Mouse (Mus musculus) hematopoietic stem cell, adult 5-6 weeks (primary cell): Measurements from ENCODE around the gene Mrpl54. TPM values are rescaled to one million over a fixed set of nuclear protein-coding genes. Genes with fewer than 3 reads are reported as not detected.
A peak's percentile ranks its signal among the peaks of the same experiment; 100 is the strongest.
"Not testable (repeated sequence)": the region's sequence is repeated elsewhere in the genome, so short reads cannot be mapped to it uniquely, and the experiment has no call there.

Experiments
- ATAC-seq, 2 experiments: fragments of 125-278 bp in 1 of 2; replicated peaks in 1 of 2; 2 replicates each; pipeline ENCODE4 v1.8.0; 2016 to 2017; ENCODE audit warnings: inconsistent platforms in 2 of 2, mild to moderate bottlenecking in 2 of 2, moderate number of reproducible peaks in 2 of 2, low read depth in 1 of 2, moderate TSS enrichment in 1 of 2; ENCODE audit not compliant: low FRiP score in 2 of 2, poor library complexity in 2 of 2, severe bottlenecking in 2 of 2, insufficient read depth in 1 of 2, low TSS enrichment in 1 of 2
- total RNA-seq: library from RNA; stranded (forward); fragments of 172-1452, 232-1000 nt; gene quantifications from 2 replicates; pipeline ENCODE4 v1.2.3, GENCODE M21; 2017

Mrpl54 gene
- total RNA-seq, 1 experiment from 2014 or later, result 125 TPM

DNA sequence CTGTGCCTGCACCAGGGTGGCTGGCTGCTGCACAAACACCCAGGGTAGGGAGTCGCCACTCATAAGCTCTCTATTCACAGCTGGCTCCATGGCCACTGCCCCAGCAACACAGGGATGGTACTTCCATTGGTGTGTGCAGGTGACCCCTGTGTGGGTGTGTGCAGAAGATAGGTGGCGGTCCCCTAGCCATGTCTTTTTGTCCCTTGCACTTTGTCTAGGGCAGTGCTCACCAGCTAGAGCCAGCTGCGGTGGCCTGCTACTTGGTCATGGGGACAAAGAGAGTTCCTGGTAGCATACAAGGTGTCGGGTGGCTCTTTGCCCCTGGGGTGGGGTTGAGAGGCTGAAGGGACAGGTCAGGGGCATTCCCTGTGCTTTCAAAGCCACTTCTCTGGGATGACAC, 22.6 kb downstream of the Mrpl54 start:
- ATAC-seq, result no peak

DNA sequence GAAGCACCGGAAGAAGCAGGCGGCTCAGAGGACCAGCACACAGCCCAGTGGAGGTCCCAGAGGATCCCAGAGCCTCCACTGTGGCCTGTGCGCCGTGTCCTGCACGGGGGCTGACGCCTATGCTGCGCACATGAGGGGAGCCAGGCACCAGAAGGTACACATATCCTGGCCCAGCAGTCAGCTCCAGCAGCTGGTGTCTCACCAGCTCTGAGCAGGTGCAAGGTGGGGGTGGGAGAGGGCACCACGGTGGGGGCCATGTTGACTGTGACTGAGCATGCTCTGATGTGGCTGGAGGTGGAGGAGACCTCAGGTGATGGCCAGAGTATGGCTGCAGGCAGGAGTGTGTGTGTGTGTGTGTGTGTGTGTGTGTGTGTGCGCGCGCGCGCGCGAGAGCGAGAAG, 24.7 kb downstream of the Mrpl54 start:
- no peak for ATAC-seq

DNA sequence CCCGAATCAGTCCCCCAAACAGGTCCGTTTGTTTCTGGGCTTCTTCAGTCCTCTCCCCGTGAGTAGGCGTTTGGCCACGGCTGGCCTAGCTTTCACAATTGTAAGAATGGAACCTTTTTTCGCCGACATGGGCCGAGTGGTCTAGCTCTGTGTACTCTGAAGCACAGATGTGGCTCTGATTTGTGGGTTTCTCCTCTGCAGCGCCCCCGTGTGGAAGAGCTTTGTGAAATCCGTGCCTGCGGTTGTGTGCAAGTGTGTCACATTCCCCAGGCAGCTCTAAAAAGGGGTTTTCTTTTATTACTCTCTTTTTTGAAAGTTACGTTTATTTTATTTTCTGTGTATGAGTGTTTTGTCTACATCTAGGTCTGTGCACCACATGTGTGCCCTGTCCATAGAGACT, 25.9 kb downstream of the Mrpl54 start:
- no peak; a peak in 1 of 4 replicates for ATAC-seq

DNA sequence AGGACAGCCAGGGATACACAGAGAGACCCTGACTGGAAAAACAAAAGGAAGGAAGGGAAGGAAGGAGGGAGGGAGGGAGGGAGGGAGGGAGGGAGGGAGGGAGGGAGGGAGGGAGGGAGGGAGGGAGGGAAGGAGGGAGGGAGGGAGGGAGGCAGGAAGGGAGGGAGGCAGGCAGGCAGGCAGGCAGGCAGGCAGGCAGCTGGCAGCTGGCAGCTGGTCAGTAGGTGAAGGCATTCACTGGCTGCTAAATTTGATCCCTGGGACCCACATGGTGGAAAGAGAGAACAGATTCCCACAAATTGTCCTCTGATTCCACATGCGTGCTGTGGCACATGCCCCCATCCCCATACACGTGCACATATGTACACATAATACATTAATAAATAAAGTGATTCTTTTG, 28.1 kb downstream of the Mrpl54 start:
- no peak for ATAC-seq

DNA sequence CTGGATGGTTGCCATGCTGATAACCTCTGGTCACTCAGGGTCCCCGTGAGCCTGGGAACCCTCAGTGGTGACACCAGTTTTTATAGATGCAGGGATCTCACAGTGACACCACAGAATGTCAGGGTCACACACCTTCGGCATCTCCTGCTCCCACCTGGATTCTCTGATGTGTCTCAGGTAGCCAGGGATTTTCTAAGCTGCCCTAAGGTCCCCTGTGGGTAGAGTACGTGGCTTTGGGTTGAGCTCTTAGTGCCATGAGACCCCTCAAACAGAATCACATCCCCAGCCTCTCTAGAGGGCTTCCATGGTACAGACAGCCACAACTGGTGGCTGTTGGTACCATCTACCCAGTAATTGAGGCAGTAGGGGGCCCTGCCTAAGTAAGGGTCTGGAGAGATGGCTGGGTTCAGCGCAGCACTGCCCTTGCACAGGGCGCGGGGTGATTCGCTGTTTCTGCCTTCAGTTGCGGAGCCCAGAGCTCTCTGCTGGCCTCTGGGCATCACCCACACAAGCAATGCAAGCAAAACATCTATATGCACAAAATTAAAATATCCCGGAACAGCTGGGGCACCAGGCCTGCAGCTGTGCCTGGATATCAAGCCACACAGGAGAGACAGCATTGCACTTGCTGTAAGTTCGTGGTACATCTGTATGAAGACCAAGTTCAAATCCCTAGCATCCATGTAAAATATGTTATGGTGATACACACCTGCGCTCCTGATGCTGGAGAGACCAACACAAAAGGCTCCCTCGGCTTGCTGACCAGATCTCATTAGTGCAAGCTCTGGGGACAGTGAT, 30.1 kb downstream of the Mrpl54 start:
- no peak for ATAC-seq

DNA sequence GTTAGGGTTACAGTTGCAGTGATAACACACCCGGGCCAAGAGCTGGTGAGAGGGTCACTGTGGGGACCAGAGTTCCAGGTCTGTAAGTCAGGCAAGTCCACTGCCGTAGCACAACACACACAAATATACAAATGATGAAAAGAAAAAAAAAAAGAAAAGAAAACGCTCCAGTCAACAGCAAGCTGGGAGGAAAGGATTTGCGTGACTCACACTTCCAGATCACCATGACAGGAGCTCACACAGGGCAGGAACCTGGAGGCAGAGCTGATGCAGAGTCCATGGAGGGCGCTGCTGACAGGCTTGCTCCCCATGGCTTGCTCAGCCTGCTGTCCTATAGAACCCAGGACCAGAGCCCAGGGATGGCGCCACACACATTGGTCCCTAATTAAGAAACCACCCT, 32.5 kb downstream of the Mrpl54 start:
- no peak for ATAC-seq

DNA sequence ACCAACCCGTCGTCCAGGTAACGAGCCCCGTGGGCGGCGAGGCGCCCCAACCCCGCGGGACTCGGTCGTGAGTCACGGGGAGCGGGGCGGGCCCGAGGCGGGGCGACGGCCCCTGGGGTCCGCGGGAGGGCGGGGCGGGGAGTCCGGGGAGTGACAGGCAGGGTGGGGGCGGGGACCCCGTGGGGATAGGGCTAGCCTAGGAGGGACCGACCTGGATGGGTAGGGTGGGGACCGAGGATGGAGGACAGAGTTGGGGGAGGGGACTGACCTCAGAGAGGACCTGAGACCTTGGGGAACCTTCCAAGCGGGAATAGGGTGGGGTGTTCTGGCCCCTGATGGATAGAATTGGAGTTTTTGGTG, 33.5 kb downstream of the Mrpl54 start:
- 0 out of 4 replicates have a peak, but pooled peaks of 1 of the 2 experiments have one; percentile 4 for ATAC-seq

DNA sequence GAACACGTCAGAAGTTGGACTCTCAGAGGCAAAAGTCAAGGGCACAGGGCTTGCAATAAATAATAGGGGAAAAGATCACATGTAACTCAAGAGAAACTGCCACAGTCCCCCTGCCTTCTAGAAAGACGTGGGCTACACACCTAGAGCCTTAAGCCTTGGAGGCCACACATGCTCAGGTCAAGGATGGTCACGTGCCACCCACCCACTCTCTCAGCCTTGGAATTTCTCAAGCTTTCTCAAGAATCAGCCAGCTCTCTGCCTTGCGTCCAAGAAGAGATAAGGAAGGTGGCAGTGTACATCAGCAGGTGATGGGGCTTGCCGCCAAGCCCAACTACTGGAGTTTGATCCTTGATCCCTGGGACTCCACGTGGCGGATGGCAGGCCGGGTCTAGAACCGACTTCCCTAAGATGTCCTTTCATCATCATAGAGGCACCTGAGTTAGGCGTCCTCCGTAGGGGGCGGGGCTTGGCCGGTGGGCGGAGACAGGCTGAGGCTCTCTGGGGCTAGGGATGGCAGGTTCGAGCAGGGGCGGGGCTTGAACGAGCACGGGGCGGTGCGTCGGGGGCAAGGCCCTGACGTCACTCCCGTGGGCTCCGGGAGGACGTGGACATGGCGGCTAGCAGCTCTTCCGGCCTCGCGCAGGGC, 34.0 kb downstream of the Mrpl54 start, which contains the start of gene Zfr2:
Gene Zfr2 (plus strand): TSS at position 576 of the 646 bp plus-strand sequence.
- ATAC-seq, result peak; percentile 89 to 94

DNA sequence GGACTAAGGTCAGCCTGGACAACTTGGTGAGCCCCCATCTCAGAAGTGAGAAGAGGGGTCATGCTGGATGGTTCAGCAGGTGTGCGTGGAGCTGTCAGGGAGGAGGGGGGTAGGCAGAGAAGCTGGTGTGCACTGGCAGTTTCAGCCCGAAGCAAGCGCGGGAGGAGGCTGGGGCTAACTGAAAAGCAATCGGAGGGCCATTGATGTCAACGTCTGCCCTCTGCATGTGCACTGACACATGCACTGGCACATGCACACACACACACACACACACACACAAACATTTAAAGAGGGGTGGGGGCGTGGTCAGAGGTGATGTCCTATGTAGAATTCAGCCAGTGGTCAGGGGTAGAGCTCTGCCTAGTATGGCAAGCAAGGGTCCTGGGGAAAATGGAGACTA, 35.3 kb downstream of the Mrpl54 start:
- ATAC-seq, result no peak

DNA sequence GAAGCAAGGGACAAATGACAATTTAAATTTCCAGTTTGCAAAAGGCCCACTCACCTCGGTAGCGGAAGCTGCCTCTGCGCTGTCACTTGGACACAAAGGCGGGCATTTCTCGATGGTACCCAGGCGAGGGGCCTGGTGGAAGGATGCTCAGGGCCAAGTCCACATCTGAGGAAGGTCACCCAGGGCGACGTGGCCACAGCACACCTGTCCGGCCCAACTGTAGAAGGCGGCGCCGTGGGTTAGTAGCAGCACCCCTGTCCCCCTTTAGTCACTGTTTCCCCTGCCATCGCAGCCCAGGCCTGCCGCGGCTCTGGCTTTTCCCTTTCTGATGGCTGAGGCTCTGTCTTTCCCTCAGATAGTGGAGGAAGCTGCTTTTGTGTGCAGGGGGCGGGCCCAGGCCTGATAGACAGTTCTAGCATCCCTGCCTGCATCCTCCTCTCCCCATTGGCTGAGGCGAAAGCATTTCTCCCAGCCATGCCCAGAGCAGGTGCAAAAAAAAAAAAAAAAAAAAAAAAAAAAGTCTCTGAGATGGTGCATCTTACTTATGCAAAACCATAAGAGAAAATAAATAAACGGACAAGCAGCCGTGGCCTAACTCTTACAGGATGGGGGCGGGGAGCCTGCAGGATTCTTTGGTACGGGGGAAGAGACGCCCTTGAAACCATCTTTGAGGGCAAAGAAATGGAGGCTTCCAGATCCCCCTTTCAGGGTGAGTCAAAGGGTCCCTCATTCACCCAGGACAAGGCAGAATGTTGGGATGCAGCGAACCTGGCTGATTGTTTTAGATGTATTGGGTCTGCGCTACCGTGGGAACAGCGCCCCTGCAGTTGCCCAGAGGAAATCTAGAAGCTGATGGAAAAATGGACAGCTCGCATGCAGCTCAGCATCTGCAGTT, 36.0 kb downstream of the Mrpl54 start, which contains the start of gene Atcay:
Gene Atcay (minus strand): TSS at position 396 of the 895 bp plus-strand sequence.
- ATAC-seq, result no peak

DNA sequence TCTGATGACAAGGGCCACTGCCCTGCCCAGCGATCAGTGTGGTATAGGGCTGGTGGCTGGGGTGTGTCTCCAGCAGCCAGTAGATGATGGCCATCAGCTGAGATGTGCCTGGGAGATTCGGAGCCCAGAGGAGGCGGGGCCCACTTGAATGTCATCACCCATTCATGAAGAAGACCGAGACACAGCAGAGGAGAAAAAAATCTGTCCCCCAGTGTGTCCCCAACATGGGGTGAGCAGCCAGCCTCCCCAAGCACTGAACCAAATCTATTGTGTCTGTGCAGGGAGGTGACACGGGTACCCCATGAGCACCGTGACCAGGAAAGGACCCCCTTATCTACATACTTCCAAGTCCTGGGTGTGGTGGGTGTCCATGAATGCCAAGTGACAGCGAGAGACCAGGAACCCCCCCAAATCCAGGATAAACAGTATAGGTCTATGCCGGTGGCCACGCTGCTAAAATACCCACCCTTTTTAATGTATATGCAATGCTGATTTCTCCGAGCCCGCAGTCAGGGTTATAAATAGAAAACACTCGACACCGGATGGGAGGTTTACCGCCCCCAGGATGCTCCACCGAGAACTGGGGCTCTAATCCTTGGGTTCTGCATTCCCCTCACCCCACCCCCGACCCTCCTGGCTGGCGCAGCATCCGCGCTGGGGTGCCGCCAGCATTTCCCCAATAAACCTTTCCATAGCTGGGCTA, 36.8 kb downstream of the Mrpl54 start:
- ATAC-seq, result no peak

DNA sequence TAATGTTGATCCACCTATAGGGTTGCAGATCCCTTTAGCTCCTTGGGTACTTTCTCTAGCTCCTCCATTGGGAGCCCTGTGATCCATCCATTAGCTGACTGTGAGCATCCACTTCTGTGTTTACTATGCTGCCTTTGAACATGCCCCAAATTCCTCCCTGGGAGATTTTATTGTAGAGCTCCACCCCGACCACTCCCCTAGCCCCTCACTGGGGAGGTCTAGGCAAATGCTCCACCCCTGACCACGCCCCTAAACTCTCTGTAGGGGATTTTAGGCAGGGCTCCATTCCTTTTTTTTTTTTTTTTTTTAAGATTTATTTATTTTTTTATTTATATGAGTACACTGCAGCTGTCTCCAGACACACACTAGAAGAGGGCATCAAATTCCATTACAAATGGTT, 43.0 kb downstream of the Mrpl54 start:
- not testable (repeated sequence) for ATAC-seq

DNA sequence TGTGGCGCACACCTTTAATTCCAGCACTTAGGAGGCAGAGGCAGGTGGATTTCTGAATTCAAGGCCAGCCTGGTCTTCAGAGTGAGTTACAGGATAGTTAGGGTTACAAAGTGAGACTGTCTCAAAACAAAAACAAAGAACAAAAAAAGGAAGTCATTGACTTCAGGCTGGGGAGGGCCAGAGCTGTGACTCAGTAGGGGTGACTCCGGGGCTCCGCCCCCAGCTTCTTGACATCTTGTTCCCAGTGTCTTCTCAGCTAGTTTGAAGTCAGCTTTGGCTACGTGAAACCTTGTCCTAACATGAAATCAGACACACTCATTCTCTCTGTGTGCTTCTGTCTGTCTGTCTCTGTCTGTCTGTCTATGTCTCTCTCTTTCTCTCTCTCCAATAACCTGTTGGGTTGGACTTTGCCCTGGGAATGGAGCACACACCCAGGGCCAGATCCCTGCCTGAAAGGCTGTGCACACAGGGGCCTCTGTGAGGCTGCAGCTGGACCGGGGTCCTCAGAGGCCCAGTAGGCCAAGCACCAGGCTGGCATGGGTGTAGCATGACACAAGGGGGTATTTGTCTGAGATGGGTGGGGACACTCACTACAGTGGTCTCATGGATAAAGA, 45.2 kb downstream of the Mrpl54 start:
- peak; percentile 49 to 69 for ATAC-seq

DNA sequence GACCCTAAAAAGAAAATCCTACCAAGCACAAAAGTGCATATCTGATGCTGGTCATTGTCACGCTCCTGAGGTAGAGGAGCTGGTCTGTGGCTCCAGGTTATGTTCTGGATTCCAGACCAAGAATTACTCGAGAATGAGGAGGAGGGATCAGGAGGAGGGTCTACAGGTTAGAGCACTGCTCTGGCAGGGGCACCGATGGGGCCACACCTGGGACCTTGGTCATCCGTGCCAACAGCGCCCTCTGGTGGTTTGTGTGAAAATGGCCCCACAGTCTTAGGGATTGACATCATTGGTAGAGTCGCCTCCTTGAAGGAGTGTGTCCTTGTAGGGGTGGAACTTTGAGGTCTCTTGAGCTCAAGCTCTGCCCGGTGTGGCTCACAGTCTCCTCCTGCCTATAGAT, 48.8 kb downstream of the Mrpl54 start:
- ATAC-seq, result peak; percentile 53 to 79; a peak in 3 of 4 replicates

DNA sequence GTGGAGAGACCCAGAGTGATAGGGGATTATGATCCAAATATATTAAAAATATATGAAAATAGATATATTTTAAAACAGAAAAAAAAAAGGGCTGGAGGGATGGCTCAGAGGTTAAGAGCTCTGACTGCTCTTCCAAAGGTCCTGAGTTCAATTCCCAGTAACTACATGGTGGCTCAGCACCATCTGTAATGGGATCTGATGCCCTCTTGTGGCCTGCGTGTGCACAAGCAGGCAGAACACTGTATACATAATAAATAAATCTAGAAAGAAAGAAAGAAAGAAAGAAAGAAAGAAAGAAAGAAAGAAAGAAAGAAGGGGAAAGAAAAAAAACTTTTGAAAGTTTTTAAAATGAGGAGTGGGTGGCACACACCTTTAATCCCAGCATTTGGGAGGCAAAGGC, 49.5 kb downstream of the Mrpl54 start:
- not testable (repeated sequence) for ATAC-seq

DNA sequence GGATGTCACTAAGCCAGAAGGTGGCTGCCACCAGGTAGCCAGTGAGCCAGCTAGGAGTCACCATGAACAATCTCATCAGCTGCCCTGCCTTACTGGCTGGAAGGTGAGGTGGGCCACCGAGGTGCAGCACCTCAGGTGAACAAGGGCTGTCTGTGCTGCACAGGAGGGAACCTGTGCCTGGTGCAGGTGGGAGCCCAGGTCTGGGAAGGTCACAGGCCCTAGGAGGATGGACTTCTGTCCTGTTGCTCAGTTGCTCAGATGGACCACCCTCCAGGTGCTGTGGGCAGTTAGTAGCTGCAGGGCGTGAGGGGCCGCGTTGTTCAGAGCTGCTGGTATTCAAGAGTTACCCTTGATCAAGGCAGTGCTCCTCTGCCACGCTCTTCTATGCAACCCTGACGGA, 49.9 kb downstream of the Mrpl54 start:
- ATAC-seq, result no peak

DNA sequence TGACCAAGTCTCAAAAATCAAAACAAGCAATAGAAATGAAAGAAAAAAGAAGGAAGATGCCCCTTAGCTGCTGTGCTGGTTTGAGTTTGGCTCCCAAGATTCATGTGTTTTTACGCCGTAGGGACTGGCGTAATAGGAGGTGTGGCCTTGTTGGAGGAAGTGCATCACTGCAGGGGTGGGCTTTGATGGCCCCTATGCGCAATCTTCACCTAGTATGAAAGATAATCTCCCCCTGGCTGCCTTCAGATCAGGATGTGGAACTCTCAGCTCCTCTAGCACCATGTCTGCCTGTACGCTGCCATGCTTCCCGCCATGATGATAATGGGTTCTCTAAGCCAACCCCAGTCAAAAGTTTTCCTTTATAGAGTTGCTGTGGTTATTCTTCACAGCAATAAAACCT, 50.5 kb downstream of the Mrpl54 start:
- no peak for ATAC-seq
